Comparison of ENCODE assay signal across 8 mouse cellular contexts in genomic region chr1:167392687-167393086, GRCm38 (mm10). TPM values are rescaled to one million over a fixed set of nuclear protein-coding genes. Genes with fewer than 3 reads are reported as not detected.
DNase-seq lines count a peak whose midpoint lies in the region; ATAC-seq and TF ChIP-seq lines count a peak whose summit lies in the region.

No protein-coding gene starts in this region.

- no peak overlapping the region for H3K27ac ChIP-seq in kidney, embryonic 14.5 days (ENCODE audit: low read depth, low read length)
- peak overlapping the region; percentile 85 for H3K27ac ChIP-seq in MEL (ENCODE audit: control insufficient read depth, low read depth, low read length)
- peak overlapping the region; percentile 73 for H3K27ac ChIP-seq in liver, embryonic 11.5 days (ENCODE audit: low read depth, low read length)

- no peaks in the 10 kb centered on the region for H3K9me3 ChIP-seq in kidney, embryonic 14.5 days (ENCODE audit: control insufficient read depth, low read length)
- no peaks in the 10 kb centered on the region for H3K9me3 ChIP-seq in MEL (replicated peaks; ENCODE audit: insufficient read depth, low read length)
- no peaks in the 10 kb centered on the region for H3K9me3 ChIP-seq in liver, embryonic 11.5 days (ENCODE audit: control insufficient read depth, low read length)

- peak overlapping the region; percentile 72; the same call in 1 of the 2 replicates for H3K9ac ChIP-seq in kidney, embryonic 14.5 days (ENCODE audit: low read depth, low read length)
- H3K9ac ChIP-seq in MEL (ENCODE audit: control insufficient read depth, low read depth, low read length, poor library complexity, severe bottlenecking): peak overlapping the region; percentile 66
- H3K9ac ChIP-seq in liver, embryonic 11.5 days (ENCODE audit: low read depth, low read length): peak overlapping the region; percentile 84

- TF ChIP-seq CTCF in MEL (IDR thresholded peaks at IDR 0.05 in 2 of 3, conservative IDR thresholded peaks at IDR 0.05 in 1 of 3; ENCODE audit: control insufficient read depth in 1 of 3, insufficient read depth in 1 of 3, low read depth in 2 of 3, low read length in 3 of 3, poor library complexity in 1 of 3, severe bottlenecking in 1 of 3): no peak

- peak overlapping the region; percentile 83 for H3K4me2 ChIP-seq in kidney, embryonic 14.5 days (replicated peaks; ENCODE audit: low read depth, low read length)
- H3K4me2 ChIP-seq in liver, embryonic 11.5 days: peak overlapping the region; percentile 64

- intact Hi-C loops in heart, postnatal 10 days (cut with DNase I): loop anchor here (5.0 kb wide), 1 partner anchor 120 kb away; no protein-coding TSS in a partner anchor

- peak overlapping the region; percentile 53 for H3K4me3 ChIP-seq in kidney, embryonic 14.5 days (ENCODE audit: low read length)
- peak overlapping the region; percentile 60 to 89 for H3K4me3 ChIP-seq in MEL (ENCODE audit: control insufficient read depth in 1 of 2, insufficient read depth in 1 of 2, low read depth in 2 of 2, low read length in 2 of 2)
- H3K4me3 ChIP-seq in liver, embryonic 11.5 days (ENCODE audit: low read depth, low read length): peak overlapping the region; percentile 75

- no peak; a peak in 1 of 4 replicates for TF ChIP-seq POLR2A in MEL (IDR thresholded peaks at IDR 0.05; ENCODE audit: control insufficient read depth in 1 of 2, insufficient read depth in 1 of 2, low read depth in 1 of 2, low read length in 2 of 2, poor library complexity in 1 of 2)

- no peaks in the 10 kb centered on the region; the same call in 1 of the 2 replicates for H3K79me2 ChIP-seq in MEL (ENCODE audit: control insufficient read depth, insufficient read depth, low read length, poor library complexity)

- no peaks in the 10 kb centered on the region for H3K36me3 ChIP-seq in kidney, embryonic 14.5 days (ENCODE audit: control insufficient read depth, insufficient read depth, low read length)
- peaks cover 0 to 6% of the 10 kb centered on the region in 2 experiments; a peak in 2 of 4 replicates for H3K36me3 ChIP-seq in MEL (ENCODE audit: control insufficient read depth in 1 of 2, insufficient read depth in 2 of 2, low read length in 2 of 2)
- no peaks in the 10 kb centered on the region for H3K36me3 ChIP-seq in liver, embryonic 11.5 days (ENCODE audit: control insufficient read depth, insufficient read depth, low read length)

- peaks cover 7% of the 10 kb centered on the region; the same call in 1 of the 2 replicates for H3K27me3 ChIP-seq in kidney, embryonic 14.5 days (ENCODE audit: control insufficient read depth, insufficient read depth, low read length)
- H3K27me3 ChIP-seq in MEL (ENCODE audit: control insufficient read depth in 1 of 2, insufficient read depth in 2 of 2, low read length in 2 of 2): peaks cover 0 to 5% of the 10 kb centered on the region in 2 experiments; a peak in 3 of 4 replicates
- H3K27me3 ChIP-seq in liver, embryonic 11.5 days (replicated peaks; ENCODE audit: control insufficient read depth, insufficient read depth, low read length): no peaks in the 10 kb centered on the region

- TF ChIP-seq EP300 in MEL (IDR thresholded peaks at IDR 0.05; ENCODE audit: low read depth in 1 of 2, low read length in 2 of 2): no peak

- H3K4me1 ChIP-seq in kidney, embryonic 14.5 days (ENCODE audit: control insufficient read depth, insufficient read depth, low read length): peaks cover 6% of the 10 kb centered on the region
- H3K4me1 ChIP-seq in MEL (ENCODE audit: control insufficient read depth in 1 of 2, insufficient read depth in 2 of 2, low read length in 2 of 2): peaks cover 0 to 2% of the 10 kb centered on the region in 2 experiments; a peak in 2 of 4 replicates
- H3K4me1 ChIP-seq in liver, embryonic 11.5 days (replicated peaks; ENCODE audit: control insufficient read depth, insufficient read depth, low read length): peaks cover 21% of the 10 kb centered on the region

- no peak for DNase-seq in kidney, postnatal 36 days
- peak; percentile 85 for DNase-seq in MEL (ENCODE audit: low read depth, low spot score)
- DNase-seq in cerebellum, postnatal 36 days: peak; percentile 53 to 66
- peak; percentile 31 to 38 for DNase-seq in heart, postnatal 10 days
- no peak for DNase-seq in liver, embryonic 11.5 days (ENCODE audit: low spot score)
- DNase-seq in right cerebral cortex, postnatal 4 days: peak; percentile 13
- no peak for DNase-seq in gastrocnemius, postnatal 4 days (ENCODE audit: low spot score in 2 of 2)

- ATAC-seq in kidney, embryonic 14.5 days (ENCODE audit: low FRiP score, low TSS enrichment): no peak
- ATAC-seq in liver, embryonic 11.5 days (replicated peaks; ENCODE audit: low FRiP score): peak; percentile 72

- no peak for TF ChIP-seq RAD21 in MEL (IDR thresholded peaks at IDR 0.05; ENCODE audit: low read depth, low read length)

- 13% methylated on average over 8 of the region's 8 CpGs for WGBS in kidney, embryonic 14.5 days
- 5% methylated on average over 8 of the region's 8 CpGs for WGBS in liver, embryonic 11.5 days

TF ChIP-seq in MEL, 35 proteins besides CTCF, POLR2A, EP300 and RAD21:
- TF ChIP-seq ZKSCAN1 (IDR thresholded peaks at IDR 0.05; ENCODE audit: low read depth, low read length) (no peak), USF1 (IDR thresholded peaks at IDR 0.05; ENCODE audit: low read depth, low read length) (no peak), GATA1 (IDR thresholded peaks at IDR 0.05; ENCODE audit: low read depth, low read length) (peak; percentile 15; the same call in 1 of the 2 replicates), ETS1 (IDR thresholded peaks at IDR 0.05; ENCODE audit: low read depth, low read length) (peak; percentile 55; the same call in 1 of the 2 replicates), BHLHE40 (IDR thresholded peaks at IDR 0.05; ENCODE audit: borderline replicate concordance, low read depth, low read length) (no peak), MXI1 (IDR thresholded peaks at IDR 0.05; ENCODE audit: low read depth, low read length) (peak; percentile 35; the same call in 1 of the 2 replicates), TAL1 (IDR thresholded peaks at IDR 0.05; ENCODE audit: low read length) (peak; percentile 30), TBP (IDR thresholded peaks at IDR 0.05; ENCODE audit: low read depth, low read length) (peak; percentile 36; the same call in 1 of the 2 replicates), ELF1 (IDR thresholded peaks at IDR 0.05; ENCODE audit: low read depth, low read length) (peak; percentile 12; the same call in 1 of the 2 replicates), SIN3A (IDR thresholded peaks at IDR 0.05; ENCODE audit: low read length) (peak; percentile 55), RCOR1 (IDR thresholded peaks at IDR 0.05; ENCODE audit: low read depth, low read length) (peak; percentile 19; the same call in 1 of the 2 replicates)

RNA-seq across cellular contexts. Expression of gene Mgst3, which starts 1.0 kb away (rescaled TPM):
- polyA plus RNA-seq in kidney, embryonic 14.5 days (2014; fragmentation: Nextera tagmentation; extraction: Ambion mirVana): 41.6 and 46.7 TPM in 2 replicates
- total RNA-seq in MEL (2012; rRNA removed): 16.5 and 17.0 TPM in 2 replicates
- polyA plus RNA-seq in MEL (2012; ENCODE audit: insufficient read depth in 1 of 2, insufficient read length in 2 of 2, low read depth in 1 of 2, low replicate concordance in 2 of 2, missing spikeins in 1 of 2): 10 to 100 TPM in 1 of 2 experiments, not detected in 1; 33.2 TPM
- 100 to 1,000 TPM; 191 to 207 TPM for total RNA-seq in heart, postnatal 10 days (2021)
- 242 and 253 TPM in 2 replicates for polyA plus RNA-seq in liver, embryonic 11.5 days (2014; fragmentation: Nextera tagmentation; extraction: Ambion mirVana)
- 10 to 100 TPM; 29.3 to 31.7 TPM for total RNA-seq in gastrocnemius, postnatal 4 days (2021)

RNA-seq across cellular contexts. Expression of gene Aldh9a1, which starts 42.9 kb away (rescaled TPM):
- polyA plus RNA-seq in kidney, embryonic 14.5 days (2014; fragmentation: Nextera tagmentation; extraction: Ambion mirVana): 27.8 and 46.6 TPM in 2 replicates
- 14.3 and 16.2 TPM in 2 replicates for total RNA-seq in MEL (2012; rRNA removed)
- 10 to 100 TPM in 1 of 2 experiments, not detected in 1; 78.2 TPM for polyA plus RNA-seq in MEL (2012; ENCODE audit: insufficient read depth in 1 of 2, insufficient read length in 2 of 2, low read depth in 1 of 2, low replicate concordance in 2 of 2, missing spikeins in 1 of 2)
- total RNA-seq in heart, postnatal 10 days (2021): 10 to 100 TPM; 29.1 to 34.2 TPM
- 112 and 129 TPM in 2 replicates for polyA plus RNA-seq in liver, embryonic 11.5 days (2014; fragmentation: Nextera tagmentation; extraction: Ambion mirVana)
- total RNA-seq in gastrocnemius, postnatal 4 days (2021): 10 to 100 TPM; 11.0 to 16.8 TPM

Comparison
In these comparisons a context has a peak if more than half of its experiments do, and no peak if none do; other contexts are left out.
1. DNase-seq: peak in MEL (single experiment), cerebellum, postnatal 36 days (2 of 2), heart, postnatal 10 days (2 of 2) and right cerebral cortex, postnatal 4 days (single experiment); none in kidney, postnatal 36 days (0 of 2), liver, embryonic 11.5 days (single experiment) and gastrocnemius, postnatal 4 days (0 of 2).
2. RNA of gene Mgst3, which starts 1.0 kb away (total RNA-seq): 191 to 207 TPM in heart, postnatal 10 days; 29.3 to 31.7 TPM in gastrocnemius, postnatal 4 days and 16.5 to 17.0 TPM in MEL; every median in the first group is over 4 times any median in the second.
3. Peak in every context shown above with its lines, with median percentiles within 50 percentile points of each other: H3K4me3 ChIP-seq and H3K9ac ChIP-seq.